Mouse (Mus musculus) erythroblast, embryonic 14.5 days (primary cell): ENCODE measurements around the gene Rara. TPM values are rescaled to one million over a fixed set of nuclear protein-coding genes. Genes with fewer than 3 reads are reported as not detected.
"Not testable (repeated sequence)": the region's sequence is repeated elsewhere in the genome, so short reads cannot be mapped to it uniquely, and the experiment has no call there.

Experiments used
- H3K27me3 ChIP-seq: 2 replicates; pipeline ENCODE4 v1.6.1; 2012; ENCODE audit warnings: inconsistent platforms; ENCODE audit not compliant: control insufficient read depth
- H3K36me3 ChIP-seq: 2 replicates; pipeline ENCODE4 v1.6.1; 2012; ENCODE audit warnings: mild to moderate bottlenecking, inconsistent platforms; ENCODE audit not compliant: control insufficient read depth
- H3K4me1 ChIP-seq: 2 replicates; pipeline ENCODE4 v1.6.1; 2012; ENCODE audit warnings: inconsistent platforms; ENCODE audit not compliant: control insufficient read depth
- H3K4me3 ChIP-seq: replicated peaks from 2 replicates; pipeline ENCODE3; 2012; ENCODE audit warnings: moderate library complexity, mild to moderate bottlenecking, inconsistent platforms
- H3K9me3 ChIP-seq: 2 replicates; pipeline ENCODE4 v1.6.1; 2012; ENCODE audit warnings: low read length, inconsistent platforms, mixed read lengths; ENCODE audit not compliant: control insufficient read depth
- GATA1 ChIP-seq: IDR thresholded peaks from 2 replicates; pipeline ENCODE4 v1.6.1; 2012; ENCODE audit warnings: low read length, inconsistent platforms, mixed read lengths
- TAL1 ChIP-seq: IDR thresholded peaks from 3 replicates; pipeline ENCODE4 v1.6.1; 2012; ENCODE audit warnings: low read length, inconsistent platforms, mixed read lengths
- polyA plus RNA-seq: library from polyadenylated mRNA; stranded (reverse); fragments of >175 nt; gene quantifications from 2 replicates; pipeline ENCODE4 v1.2.3, GENCODE M21; 2012

Rara gene
- polyA plus RNA-seq, 1 experiment, result 0.20 TPM

DNA sequence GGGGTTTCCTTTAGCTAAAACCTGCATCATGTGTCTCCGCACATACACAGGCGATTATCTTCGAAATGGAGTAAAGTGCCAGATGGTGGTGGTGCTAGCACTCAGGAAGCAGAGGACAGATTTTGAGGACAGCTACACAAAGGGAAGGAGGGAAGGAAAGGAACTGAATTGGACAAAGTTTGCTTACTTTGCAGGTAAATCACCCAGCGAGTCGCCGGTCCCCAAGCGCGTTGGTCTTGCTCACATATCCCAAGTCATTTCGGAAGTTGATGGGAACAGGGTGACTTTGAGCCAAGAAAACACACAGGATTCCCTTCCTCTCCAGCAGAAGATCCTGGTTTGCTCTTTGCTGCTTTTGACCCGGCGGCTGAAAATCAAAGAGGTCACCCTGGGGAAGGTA is 8.6 kb upstream of the Rara start:
- Histone ChIP-seq H3K9me3 (no peaks in the 10 kb centered on the region), H3K36me3 (peaks cover 100% of the 10 kb centered on the region), H3K27me3 (no peaks in the 10 kb centered on the region), H3K4me3 (no peak overlapping the region), H3K4me1 (peaks cover 38% of the 10 kb centered on the region)
- TF ChIP-seq TAL1 (no peak), GATA1 (no peak)

DNA sequence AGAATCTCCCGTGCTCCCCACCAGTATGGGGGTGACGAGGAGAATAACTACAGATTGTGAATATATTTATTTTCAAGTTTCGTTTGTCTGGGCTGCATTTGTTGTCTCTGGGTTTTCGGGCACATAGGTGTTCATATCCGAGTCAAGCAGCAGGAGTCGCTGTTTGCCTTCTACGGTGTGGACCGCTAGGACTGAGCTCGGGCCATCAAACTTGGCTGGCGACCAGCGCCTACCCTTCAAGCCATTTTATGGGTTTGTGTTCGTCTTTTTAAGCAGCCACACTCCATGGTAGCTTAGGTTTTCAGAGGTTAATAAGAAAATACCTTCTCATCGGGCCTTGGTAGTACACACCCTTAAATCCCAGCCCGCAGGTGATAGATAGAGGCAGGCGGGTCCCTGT is 5.8 kb upstream of the Rara start:
- not testable (repeated sequence) for H3K4me3 ChIP-seq, H3K27me3 ChIP-seq, H3K9me3 ChIP-seq
- Histone ChIP-seq H3K4me1 (peaks cover 45% of the 10 kb centered on the region), H3K36me3 (peaks cover 94% of the 10 kb centered on the region)

DNA sequence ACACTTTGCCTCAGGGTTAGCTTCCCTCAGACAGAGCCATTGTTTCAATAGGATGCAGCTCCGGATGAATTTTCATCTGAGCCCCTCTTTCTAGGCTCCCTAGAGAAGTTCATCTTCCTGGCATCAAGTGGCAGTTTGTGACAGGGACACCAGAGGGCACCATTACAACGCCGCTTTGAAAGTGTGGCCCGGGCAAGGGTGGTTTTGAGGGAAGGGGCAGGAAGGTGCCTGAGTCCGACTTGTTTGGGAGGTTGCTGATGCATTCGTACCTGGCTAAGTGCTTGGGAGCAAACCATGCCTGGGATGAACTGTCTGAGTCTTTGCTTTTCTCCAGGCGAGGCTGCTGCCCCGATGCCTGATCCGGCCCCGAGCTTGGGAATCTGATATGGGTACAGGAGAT is 5.3 kb upstream of the Rara start:
- H3K4me1 ChIP-seq, result peaks cover 40% of the 10 kb centered on the region
- peaks cover 89% of the 10 kb centered on the region for H3K36me3 ChIP-seq
- H3K4me3 ChIP-seq, result not testable (repeated sequence)

DNA sequence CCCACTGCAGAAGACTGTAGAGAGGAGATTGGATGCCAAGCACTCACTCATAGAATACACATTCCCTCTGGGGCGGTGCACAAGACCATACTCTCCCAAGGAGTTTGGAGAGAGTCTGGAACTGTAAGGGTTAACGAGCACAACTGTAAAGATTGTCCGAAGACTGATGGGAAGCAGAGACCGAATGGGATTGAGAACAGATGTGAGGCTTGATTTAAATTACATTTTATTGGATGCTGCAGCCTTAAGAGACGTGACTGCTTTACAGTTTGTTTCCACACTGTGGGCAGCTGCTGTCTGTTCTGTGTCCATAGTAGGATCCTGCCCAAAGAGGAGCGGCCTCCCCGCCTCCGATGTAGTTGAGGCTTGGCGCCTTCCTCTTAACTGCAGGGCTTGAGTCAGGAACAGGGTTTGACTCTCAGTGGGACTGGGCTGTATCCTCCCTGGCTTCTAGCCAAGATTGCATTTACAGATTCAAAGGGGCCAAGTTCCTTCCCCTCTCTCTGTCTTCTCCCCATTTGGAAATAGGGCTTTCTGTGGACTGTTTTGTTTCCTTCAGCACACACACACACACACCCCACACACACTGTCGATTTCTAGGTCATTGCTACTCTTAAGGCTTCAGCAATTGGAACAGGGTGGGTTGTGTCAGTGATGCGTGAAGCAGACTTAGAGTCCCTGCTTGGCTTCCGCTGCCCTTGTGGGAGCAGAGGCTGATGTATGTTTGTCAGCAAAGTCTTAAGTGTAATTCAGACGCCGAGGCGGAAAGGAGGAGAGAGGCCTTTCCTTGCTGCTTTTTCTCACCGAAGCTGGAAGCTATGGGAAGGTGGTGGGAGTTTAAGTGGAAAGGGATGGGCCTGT is 4.5 kb upstream of the Rara start:
- H3K4me3 ChIP-seq, H3K27me3 ChIP-seq, H3K9me3 ChIP-seq: not testable (repeated sequence)
- peaks cover 40% of the 10 kb centered on the region for H3K4me1 ChIP-seq
- peaks cover 81% of the 10 kb centered on the region for H3K36me3 ChIP-seq

More for the DNA sequence above, 5.3 kb upstream of the Rara start:
- not testable (repeated sequence) for H3K27me3 ChIP-seq, H3K9me3 ChIP-seq

DNA sequence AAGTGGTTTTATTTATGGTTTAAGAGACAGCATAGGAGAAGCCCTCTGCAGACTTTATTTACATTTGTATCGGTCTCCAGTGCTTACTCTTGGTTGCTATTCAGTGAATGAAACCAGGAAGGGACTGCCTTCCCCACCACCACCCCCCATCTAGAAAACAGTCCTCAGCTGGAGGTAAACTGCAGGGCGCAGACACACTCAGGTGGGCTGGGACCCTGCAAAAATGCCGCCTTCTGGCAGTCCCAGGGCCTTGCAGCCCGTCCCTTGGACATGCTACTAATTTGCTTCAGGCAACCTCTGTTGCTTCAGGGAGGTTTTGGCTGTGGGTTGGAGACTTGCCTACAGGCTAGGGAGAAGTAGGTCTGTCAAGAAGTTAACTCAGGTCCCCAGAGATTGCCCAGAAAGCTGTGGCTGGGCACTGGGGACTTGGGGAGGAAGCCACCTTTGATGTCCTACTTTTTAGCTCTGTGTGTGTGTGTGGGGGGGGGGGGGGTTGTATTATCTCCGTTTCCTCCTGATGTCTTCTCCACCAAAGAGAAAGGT is 2.9 kb upstream of the Rara start:
- TF ChIP-seq GATA1 (no peak), TAL1 (no peak)
- Histone ChIP-seq H3K9me3 (no peaks in the 10 kb centered on the region), H3K4me3 (no peak overlapping the region), H3K4me1 (peaks cover 34% of the 10 kb centered on the region), H3K36me3 (peaks cover 65% of the 10 kb centered on the region), H3K27me3 (peaks cover 26% of the 10 kb centered on the region)

DNA sequence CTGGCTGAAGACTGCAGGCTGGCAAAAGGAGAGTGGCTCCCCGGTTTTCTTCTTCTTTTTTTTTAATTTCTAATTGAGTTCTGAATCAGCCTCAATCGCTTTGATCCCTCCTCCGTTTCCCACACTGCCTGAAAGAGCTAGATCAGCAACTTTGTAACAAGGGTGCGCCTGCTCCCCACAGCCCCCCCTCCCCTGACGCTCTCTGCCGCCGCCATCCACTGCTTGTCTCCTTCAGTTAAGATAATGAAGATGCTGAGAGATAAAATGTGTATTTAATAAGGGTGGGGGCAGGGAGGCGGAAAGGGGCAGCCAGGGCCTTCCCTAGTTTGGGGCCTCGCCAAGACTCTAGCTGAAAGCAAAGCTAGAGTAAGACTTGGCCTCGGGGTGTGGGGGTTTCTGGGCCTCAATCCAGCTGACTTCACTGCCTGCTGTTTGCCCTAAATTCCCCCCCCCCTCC is 2.3 kb upstream of the Rara start:
- peaks cover 31% of the 10 kb centered on the region for H3K27me3 ChIP-seq
- peaks cover 36% of the 10 kb centered on the region for H3K4me1 ChIP-seq
- peaks cover 59% of the 10 kb centered on the region for H3K36me3 ChIP-seq
- TF ChIP-seq TAL1 (no peak), GATA1 (no peak)
- H3K9me3 ChIP-seq, result no peaks in the 10 kb centered on the region
- H3K4me3 ChIP-seq, result no peak overlapping the region

- no peak overlapping the region for H3K4me3 ChIP-seq
- TF ChIP-seq GATA1, result no peak
- no peak for TF ChIP-seq TAL1
- peaks cover 53% of the 10 kb centered on the region for H3K36me3 ChIP-seq
- peaks cover 37% of the 10 kb centered on the region for H3K27me3 ChIP-seq
- peaks cover 34% of the 10 kb centered on the region for H3K4me1 ChIP-seq
- no peaks in the 10 kb centered on the region for H3K9me3 ChIP-seq
Observed at GRCm38 (mm10) chr11:98925868-98926311, 1.7 kb upstream of the Rara start.

GRCm38 (mm10) chr11:98926553-98926952 is 1.1 kb upstream of the Rara start:
- Histone ChIP-seq H3K4me3 (no peak overlapping the region), H3K4me1 (peaks cover 34% of the 10 kb centered on the region), H3K36me3 (peaks cover 46% of the 10 kb centered on the region), H3K27me3 (peaks cover 44% of the 10 kb centered on the region), H3K9me3 (no peaks in the 10 kb centered on the region)
- TF ChIP-seq TAL1 (no peak), GATA1 (no peak)

GRCm38 (mm10) chr11:98928186-98928893 is 722 bp downstream of the Rara start:
- Histone ChIP-seq H3K36me3 (peaks cover 28% of the 10 kb centered on the region), H3K27me3 (peaks cover 61% of the 10 kb centered on the region), H3K4me1 (peaks cover 29% of the 10 kb centered on the region), H3K4me3 (no peak overlapping the region), H3K9me3 (no peaks in the 10 kb centered on the region)
- TF ChIP-seq GATA1 (no peak), TAL1 (no peak)
